Mouse (Mus musculus) embryonic stem cell, embryonic (primary cell): ENCODE measurements at regions not wholly inside any gene's neighbourhood (a gene's known extent, or its start where the extent isn't known, plus 50 kb on each side); places are given as distances from the start of the nearest gene placed in this dataset.
"Not testable (repeated sequence)": the region's sequence is repeated elsewhere in the genome, so short reads cannot be mapped to it uniquely, and the experiment has no call there.

Experiments
- CTCF ChIA-PET, 4 experiments: fragments of 300-600 bp in 2 of 4; fragments of 350-600 bp in 2 of 4; sonication (Branson Sonifier 250); formaldehyde crosslinking; loops; one replicate each; lab custom pipeline; 2022; ENCODE audit warnings: inconsistent platforms in 2 of 4; lab: Charles Lee
- POLR2A ChIA-PET, 4 experiments: fragments of 300-600 bp in 2 of 4; fragments of 350-600 bp in 2 of 4; sonication (Branson Sonifier 250); formaldehyde crosslinking; loops; one replicate each; lab custom pipeline; 2022; ENCODE audit warnings: antibody characterized with exemption in 4 of 4, inconsistent platforms in 1 of 4; lab: Charles Lee

DNA sequence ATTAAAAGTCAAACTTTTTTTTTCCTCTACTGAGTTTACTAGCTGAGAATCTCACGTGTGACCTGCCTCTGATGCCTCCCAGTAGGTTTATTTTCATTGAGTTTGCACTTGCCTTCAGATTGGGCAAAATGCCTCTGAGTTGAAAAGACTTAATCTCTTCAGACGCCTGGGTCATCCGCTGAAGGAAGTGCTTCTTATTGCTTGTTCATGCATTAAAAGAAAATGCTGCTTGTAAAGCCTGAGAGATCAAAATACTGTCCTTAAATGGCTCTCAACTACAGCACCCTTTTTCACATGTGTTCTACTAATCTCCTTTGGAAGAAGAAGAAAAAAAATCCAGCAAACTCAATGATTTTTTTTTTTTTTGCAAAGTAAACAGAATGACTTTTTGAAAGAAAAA lies 351.5 kb downstream of the Kcnh5 start:
- CTCF ChIA-PET: no interaction called here
- POLR2A ChIA-PET: no interaction called here

DNA sequence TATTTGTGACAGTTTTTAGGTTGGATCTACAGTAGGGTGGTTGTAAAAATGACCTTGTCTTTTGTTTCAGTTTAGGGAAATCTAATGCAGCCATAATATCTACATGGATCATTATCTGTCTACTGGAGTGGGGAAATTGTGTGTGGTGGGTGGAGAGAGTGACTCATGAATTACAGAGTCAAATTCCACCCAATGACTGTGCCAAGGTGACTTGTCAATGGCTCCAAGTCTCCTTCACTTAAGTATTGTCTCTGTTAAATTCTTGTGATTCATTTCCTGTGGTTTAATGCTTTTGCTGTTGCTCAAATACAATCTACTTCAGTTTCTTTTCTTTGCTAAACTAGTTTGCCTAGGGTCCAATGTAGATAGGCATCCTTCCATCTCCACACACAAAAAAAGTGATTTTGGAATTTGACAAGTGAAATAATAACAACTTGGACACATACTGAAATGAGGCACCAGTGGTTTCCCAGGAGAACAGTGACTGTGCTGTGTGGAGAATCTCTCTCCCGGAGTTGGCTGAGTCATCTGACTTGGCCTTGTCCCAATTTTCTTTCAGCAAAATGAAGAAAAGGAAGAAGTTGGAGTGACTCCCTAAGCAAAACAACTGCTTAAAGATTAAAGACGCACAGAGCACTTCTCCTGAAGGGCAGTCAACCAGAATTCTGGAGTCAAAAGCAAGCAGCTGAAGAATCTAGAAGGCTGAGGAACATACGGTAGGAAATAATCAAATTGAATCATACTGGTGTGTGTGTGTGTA lies 352.2 kb downstream of the Kcnh5 start:
- CTCF ChIA-PET: no interaction called here
- POLR2A ChIA-PET: no interaction called here

DNA sequence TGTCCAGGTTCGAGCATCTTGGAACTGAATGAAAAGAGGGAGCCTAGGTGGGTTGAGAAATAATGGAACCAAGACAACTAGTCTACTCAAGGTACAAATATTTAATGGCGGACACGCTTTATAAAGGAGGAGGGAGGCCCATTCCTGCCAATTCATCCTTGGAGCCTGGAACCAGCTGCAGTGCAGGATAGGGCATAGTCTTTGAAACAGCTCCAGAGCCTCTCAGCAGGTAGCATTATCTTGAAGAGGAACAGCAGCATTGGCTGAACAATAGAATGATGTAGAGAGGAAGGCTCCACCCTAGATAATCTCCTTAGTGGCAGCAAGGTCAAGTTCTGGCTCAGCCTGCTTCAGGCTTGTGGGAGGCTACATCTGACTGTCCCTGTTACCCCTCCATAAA lies 361.0 kb downstream of the Kcnh5 start:
- CTCF ChIA-PET, POLR2A ChIA-PET: not testable (repeated sequence)

- POLR2A ChIA-PET: interaction anchor here in 2 of 4 experiments (0.7 kb wide), 2 partner anchors 527 to 790 kb away, joined by 3 read pairs; no protein-coding TSS in a partner anchor
- CTCF ChIA-PET: not testable (repeated sequence)
These were observed 368.6 kb downstream of the Kcnh5 start for GRCm38 (mm10) chr12:74808571-74808970.

GRCm38 (mm10) chr12:74807926-74808325 lies 369.2 kb downstream of the Kcnh5 start:
- POLR2A ChIA-PET, CTCF ChIA-PET: not testable (repeated sequence)

DNA sequence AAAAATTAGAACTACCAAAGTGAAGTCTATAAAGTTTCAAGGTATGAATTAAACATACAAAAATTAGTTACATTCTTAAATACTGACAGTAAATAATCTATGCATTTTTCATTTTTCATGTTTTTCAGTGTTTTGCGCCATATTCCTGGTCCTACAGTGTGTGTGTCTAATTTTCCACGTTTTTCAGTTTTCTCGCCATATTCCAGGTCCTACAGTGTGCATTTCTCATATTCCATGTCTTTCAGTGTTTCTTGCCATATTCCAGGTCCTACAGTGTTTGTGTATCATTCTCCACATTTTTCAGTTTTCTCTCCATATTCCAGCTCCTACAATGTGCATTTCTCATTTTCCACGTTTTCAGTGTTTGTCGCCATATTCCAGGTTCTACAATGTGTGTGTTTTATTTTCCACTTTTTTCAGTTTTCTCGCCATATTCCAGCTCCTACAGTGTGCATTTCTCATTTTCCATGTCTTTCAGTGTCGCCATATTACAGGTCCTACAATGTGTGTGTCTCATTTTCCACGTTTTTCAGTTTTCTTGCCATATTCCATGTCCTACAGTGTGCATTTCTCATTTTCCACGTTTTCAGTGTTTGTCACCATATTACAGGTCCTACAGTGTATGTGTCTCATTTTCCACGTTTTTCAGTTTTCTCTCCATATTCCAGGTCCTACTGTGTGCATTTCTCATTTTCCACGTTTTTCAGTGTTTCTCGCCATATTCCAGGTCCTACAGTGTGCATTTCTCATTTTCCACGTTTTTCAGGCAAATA lies 373.2 kb downstream of the Kcnh5 start:
- CTCF ChIA-PET: no interaction called here

DNA sequence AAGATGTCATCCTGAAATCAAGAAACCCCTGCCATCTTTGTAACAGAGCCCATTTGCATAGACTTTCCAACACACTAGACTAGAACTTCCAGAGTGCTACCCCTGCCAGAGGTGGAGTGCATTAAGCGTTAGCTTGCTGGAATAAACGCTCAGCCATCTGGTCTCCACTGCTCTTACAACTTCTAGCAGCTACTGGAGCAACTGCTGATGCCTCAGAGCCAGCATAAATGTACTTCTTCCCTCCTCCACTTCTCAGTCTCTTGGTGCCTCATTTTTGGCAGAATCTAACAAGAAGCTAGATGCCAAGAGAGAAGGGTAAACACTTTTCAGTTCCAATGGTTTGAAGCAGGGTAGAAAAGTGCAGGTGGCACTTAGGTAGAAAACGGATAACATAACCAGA lies 385.1 kb downstream of the Kcnh5 start:
- CTCF ChIA-PET: no interaction called here

More for the DNA sequence above, 373.2 kb downstream of the Kcnh5 start:
- POLR2A ChIA-PET: no interaction called here

GRCm38 (mm10) chr12:74762284-74762683 lies 414.8 kb downstream of the Kcnh5 start:
- ChIA-PET POLR2A (no interaction called here), CTCF (no interaction called here)

More for the DNA sequence above, 385.1 kb downstream of the Kcnh5 start:
- POLR2A ChIA-PET: interaction anchor here in 1 of 4 experiments (0.5 kb wide), 1 partner anchor 475 kb away, joined by 3 read pairs; no protein-coding TSS in a partner anchor

GRCm38 (mm10) chr12:74745051-74745450 lies 428.9 kb upstream of the Gm11042 start:
- ChIA-PET POLR2A (no interaction called here), CTCF (no interaction called here)

GRCm38 (mm10) chr12:74728866-74729265 lies 412.7 kb upstream of the Gm11042 start:
- CTCF ChIA-PET: no interaction called here
- POLR2A ChIA-PET: no interaction called here

GRCm38 (mm10) chr12:74679149-74679548 lies 363.0 kb upstream of the Gm11042 start:
- POLR2A ChIA-PET: no interaction called here
- CTCF ChIA-PET: no interaction called here

DNA sequence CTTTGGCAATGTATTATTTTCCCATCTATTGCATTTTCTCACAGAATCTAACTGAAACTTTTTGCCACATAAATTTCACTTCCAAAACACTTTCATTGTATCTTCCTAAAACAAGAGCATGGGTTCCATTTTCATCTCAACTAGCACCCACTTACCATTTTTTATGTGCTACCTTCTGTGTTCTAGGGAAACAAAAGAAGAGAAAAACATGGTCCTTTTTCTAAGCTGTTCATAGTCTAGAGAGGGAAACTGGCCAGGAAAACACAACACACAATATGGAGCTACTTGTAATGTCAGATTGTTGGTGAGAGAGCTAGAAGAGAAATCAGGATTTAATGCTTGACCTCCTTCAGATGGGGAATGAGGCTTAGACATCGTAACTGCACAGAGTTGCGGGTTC lies 361.6 kb upstream of the Gm11042 start:
- POLR2A ChIA-PET: no interaction called here
- CTCF ChIA-PET: no interaction called here

GRCm38 (mm10) chr12:74658406-74658805 lies 342.2 kb upstream of the Gm11042 start:
- CTCF ChIA-PET: no interaction called here
- POLR2A ChIA-PET: no interaction called here

- POLR2A ChIA-PET: no interaction called here
- CTCF ChIA-PET: no interaction called here
These were observed 340.9 kb upstream of the Gm11042 start for GRCm38 (mm10) chr12:74657036-74657648.

- CTCF ChIA-PET: no interaction called here
- POLR2A ChIA-PET: no interaction called here
These were observed 335.1 kb upstream of the Gm11042 start for GRCm38 (mm10) chr12:74651256-74651655.

DNA sequence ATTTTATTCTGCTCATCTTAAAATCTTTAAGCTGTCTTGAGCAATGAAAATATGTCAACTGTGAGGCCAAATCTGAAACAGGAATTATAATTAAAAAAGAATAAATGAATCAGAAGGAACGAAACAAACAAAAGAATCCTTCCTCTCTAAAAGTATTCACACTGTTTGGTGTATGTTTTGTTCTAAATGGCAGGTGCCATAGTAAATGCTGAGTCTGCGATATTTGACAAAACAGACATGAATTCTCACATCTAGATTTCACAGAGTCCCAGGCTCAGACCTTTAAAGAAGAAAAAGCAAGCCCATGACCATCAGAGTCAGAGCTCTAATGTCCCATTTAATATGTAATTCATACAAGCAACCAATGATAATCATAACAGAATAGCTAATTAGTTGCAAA lies 316.6 kb upstream of the Gm11042 start:
- ChIA-PET CTCF (no interaction called here), POLR2A (no interaction called here)

GRCm38 (mm10) chr12:74595208-74595607 lies 279.0 kb upstream of the Gm11042 start:
- ChIA-PET CTCF (no interaction called here), POLR2A (no interaction called here)

GRCm38 (mm10) chr12:74554599-74554998 lies 238.4 kb upstream of the Gm11042 start:
- ChIA-PET CTCF (no interaction called here), POLR2A (no interaction called here)

DNA sequence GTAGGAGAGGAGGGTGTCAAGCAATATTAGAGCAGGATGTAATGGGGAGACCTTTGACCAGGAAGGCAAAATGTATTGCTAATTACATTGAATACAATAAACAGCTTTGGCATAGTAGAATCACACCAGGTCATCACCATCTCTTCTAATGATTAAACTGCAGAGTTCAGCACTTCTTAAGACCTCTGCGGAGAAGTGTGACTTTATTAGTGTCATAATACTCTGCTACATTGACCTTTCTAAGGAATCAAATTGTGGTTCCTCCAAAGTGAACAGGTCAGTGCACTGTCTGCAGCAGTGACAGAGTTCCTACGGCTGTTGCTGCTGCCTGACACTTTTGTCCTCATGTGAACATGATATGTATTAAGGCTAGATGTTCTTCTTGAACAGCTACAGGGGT lies 228.0 kb upstream of the Gm11042 start:
- CTCF ChIA-PET: no interaction called here
- POLR2A ChIA-PET: no interaction called here

DNA sequence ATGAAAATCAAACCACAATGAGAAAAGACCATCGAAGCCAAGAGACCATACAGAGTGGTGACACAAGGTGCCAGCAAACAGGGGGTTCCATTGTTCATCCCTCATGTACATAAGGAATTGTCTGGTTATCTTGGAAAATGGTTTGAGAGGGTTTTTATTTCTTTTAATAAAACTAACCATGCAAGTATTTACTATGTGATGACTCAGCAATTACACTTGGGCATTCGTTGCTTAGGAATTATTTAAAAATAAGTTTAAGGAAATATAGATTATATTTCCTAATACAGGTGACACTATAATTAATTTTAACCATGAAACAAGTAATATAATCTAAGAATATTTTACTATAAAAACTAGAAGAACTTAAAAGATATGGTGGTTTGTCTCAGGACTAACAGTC lies 218.7 kb upstream of the Gm11042 start:
- ChIA-PET CTCF (no interaction called here), POLR2A (no interaction called here)
